Mouse (Mus musculus) forebrain, embryonic 12.5 days (tissue): ENCODE data around the gene Lypd1. TPM values are rescaled to one million over a fixed set of nuclear protein-coding genes. Genes with fewer than 3 reads are reported as not detected.

Experiments used
- ATAC-seq: fragments of 200-750 bp; cut with Nextera tagmentation; 2 replicates; pipeline ENCODE4 v1.8.0; 2017; ENCODE audit warnings: moderate TSS enrichment; ENCODE audit not compliant: low FRiP score
- H3K27ac ChIP-seq: fragments of 300-500 bp; sonication (generic); 2 replicates; pipeline ENCODE4 v1.5.1; 2016; ENCODE audit warnings: mild to moderate bottlenecking
- H3K27me3 ChIP-seq: fragments of 300-500 bp; sonication (generic); 2 replicates; pipeline ENCODE4 v1.6.1; 2016; ENCODE audit warnings: mild to moderate bottlenecking
- H3K36me3 ChIP-seq: fragments of 300-500 bp; sonication (generic); replicated peaks from 2 replicates; pipeline ENCODE4 v1.6.1; 2016; ENCODE audit warnings: mild to moderate bottlenecking
- H3K4me1 ChIP-seq: fragments of 300-500 bp; sonication (generic); 2 replicates; pipeline ENCODE4 v1.6.1; 2016
- H3K4me2 ChIP-seq: fragments of 300-500 bp; sonication (generic); 2 replicates; pipeline ENCODE4 v1.6.1; 2016; ENCODE audit warnings: mild to moderate bottlenecking, moderate library complexity
- H3K4me3 ChIP-seq: fragments of 300-500 bp; sonication (generic); replicated peaks from 2 replicates; pipeline ENCODE4 v1.5.1; 2016; ENCODE audit warnings: mild to moderate bottlenecking
- H3K9ac ChIP-seq: fragments of 300-500 bp; sonication (generic); 2 replicates; pipeline ENCODE4 v1.6.1; 2016; ENCODE audit warnings: mild to moderate bottlenecking
- H3K9me3 ChIP-seq: fragments of 300-500 bp; sonication (generic); 2 replicates; pipeline ENCODE4 v1.6.1; 2016
- WGBS: fragments of 180-500 bp; shearing (Covaris S2); methylation state at CpG from one replicate; pipeline ENCODE4 v1.1.7; 2016; 5-methylcytosine and 5-hydroxymethylcytosine counted together
- polyA plus RNA-seq: library from polyadenylated mRNA; unstranded; fragments of >200 nt; fragmentation: Nextera tagmentation; extraction: Ambion mirVana; gene quantifications from 2 replicates; pipeline ENCODE4 v1.2.1, GENCODE M21; 2016

The Lypd1 gene
- 7.2 and 9.0 TPM in 2 replicates for polyA plus RNA-seq

DNA sequence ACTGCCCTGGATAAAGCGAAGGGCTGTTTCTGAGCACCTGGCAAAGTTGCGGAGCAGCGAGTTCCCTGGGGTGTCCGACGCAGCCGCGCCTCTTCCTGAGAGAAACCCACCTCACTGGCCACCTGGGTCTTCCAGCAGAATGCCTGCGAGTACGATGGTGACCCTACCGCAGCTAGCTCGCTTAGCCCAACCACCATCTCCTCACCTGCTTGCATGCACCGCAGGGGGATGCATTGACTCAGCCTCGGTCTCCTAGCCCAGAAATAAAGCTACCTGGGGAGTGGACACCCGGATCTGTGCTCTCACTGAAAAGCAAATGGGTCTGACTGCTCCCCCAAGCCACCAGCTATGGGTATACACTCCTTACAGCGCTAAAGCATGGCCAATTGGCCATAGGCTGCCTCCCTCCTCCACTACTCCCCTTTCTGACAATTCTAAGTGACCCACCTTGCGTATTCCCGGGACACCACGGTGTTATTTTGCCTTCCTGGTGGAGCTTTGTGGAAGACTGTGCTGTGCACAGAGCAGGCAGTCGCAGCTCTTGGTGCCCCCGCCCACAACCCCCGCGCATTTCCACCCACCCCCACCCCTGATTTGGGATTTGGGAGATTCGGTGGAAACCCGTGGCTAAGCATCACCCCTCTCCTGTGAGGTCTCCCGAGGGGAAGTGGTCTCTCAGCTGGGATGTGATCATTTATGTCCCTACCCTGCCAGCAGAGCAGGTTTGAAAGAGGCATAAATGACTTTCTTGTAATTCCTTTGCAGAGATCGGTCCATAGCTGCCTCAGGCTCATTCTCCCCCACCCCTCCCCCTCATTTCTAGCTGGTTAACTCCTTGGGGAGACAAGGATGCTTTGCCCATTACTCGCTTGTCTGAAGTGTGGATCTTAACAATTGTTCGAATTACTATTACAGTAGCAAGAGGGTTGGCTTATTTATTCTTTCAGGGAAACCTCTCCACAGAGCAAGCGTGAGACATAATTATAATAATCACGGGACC, at the start of gene Lypd1:
Lypd1 (minus strand) TSS at position 501 of the 1,000 bp plus-strand sequence.
- WGBS, result 3% methylated on average over 30 of the region's 30 CpGs
- no peak within 1 kb of the TSS for H3K27ac ChIP-seq
- H3K27me3 ChIP-seq, result peaks cover 50% of the 10 kb centered on the region

DNA sequence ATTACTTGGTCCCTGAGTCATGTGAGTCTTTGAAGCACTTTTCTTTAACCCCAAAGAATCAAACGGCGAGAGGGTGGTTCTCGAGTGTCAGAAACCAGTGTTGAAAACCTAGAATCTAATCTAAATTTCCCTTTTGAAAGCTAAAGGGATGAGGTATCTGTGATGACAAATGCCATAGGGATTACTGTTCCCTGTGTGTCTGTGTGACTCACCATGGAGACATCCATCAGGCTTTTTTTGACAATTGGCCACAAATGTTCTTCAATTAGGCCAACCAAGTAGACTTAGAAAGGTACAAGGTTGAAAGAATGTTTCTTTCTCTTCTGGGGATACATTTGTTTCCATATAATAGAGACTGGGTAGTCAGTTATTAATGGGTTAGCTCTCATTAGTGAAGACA, 38.1 kb upstream of the Lypd1 start:
- H3K27me3 ChIP-seq, result no peaks in the 10 kb centered on the region
- no peak overlapping the region for H3K27ac ChIP-seq
- no peak overlapping the region for H3K9ac ChIP-seq
- ATAC-seq, result no peak
- no peaks in the 10 kb centered on the region for H3K9me3 ChIP-seq
- H3K4me3 ChIP-seq, result no peak overlapping the region
- 85% methylated on average over 3 of the region's 3 CpGs for WGBS
- H3K36me3 ChIP-seq, result no peaks in the 10 kb centered on the region
- no peaks in the 10 kb centered on the region; the same call in 1 of the 2 replicates for H3K4me1 ChIP-seq
- H3K4me2 ChIP-seq, result no peak overlapping the region

More for the DNA sequence above, at the start of gene Lypd1:
- no peaks in the 10 kb centered on the region for H3K36me3 ChIP-seq
- H3K4me3 ChIP-seq, result peak within 1 kb of the TSS; percentile 50
- peak; percentile 9; the same call in 1 of the 2 replicates for ATAC-seq
- H3K9me3 ChIP-seq, result no peaks in the 10 kb centered on the region
- peak within 1 kb of the TSS; percentile 59 for H3K9ac ChIP-seq
- H3K4me1 ChIP-seq, result peaks cover 27% of the 10 kb centered on the region
- H3K4me2 ChIP-seq, result peak within 1 kb of the TSS; percentile 98

GRCm38 (mm10) chr1:125949076-125949475, 36.2 kb upstream of the Lypd1 start:
- no peaks in the 10 kb centered on the region; the same call in 1 of the 2 replicates for H3K4me1 ChIP-seq
- no peaks in the 10 kb centered on the region for H3K27me3 ChIP-seq
- ATAC-seq, result no peak
- no peak overlapping the region for H3K4me3 ChIP-seq
- no peak overlapping the region for H3K4me2 ChIP-seq
- H3K9ac ChIP-seq, result no peak overlapping the region
- WGBS, result 79% methylated on average over 6 of the region's 6 CpGs
- H3K9me3 ChIP-seq, result no peaks in the 10 kb centered on the region
- H3K36me3 ChIP-seq, result no peaks in the 10 kb centered on the region
- no peak overlapping the region for H3K27ac ChIP-seq

- Histone ChIP-seq H3K9ac (no peak overlapping the region), H3K4me3 (no peak overlapping the region), H3K27me3 (no peaks in the 10 kb centered on the region), H3K36me3 (no peaks in the 10 kb centered on the region), H3K4me2 (no peak overlapping the region), H3K4me1 (no peaks in the 10 kb centered on the region), H3K9me3 (no peaks in the 10 kb centered on the region), H3K27ac (no peak overlapping the region)
- no peak for ATAC-seq
- 81% methylated on average over 9 of the region's 9 CpGs for WGBS
These were observed 32.2 kb upstream of the Lypd1 start for GRCm38 (mm10) chr1:125945136-125945535.

GRCm38 (mm10) chr1:125943305-125943704, 30.4 kb upstream of the Lypd1 start:
- no peak for ATAC-seq
- Histone ChIP-seq H3K27me3 (no peaks in the 10 kb centered on the region), H3K4me3 (no peak overlapping the region), H3K9me3 (no peaks in the 10 kb centered on the region), H3K9ac (no peak overlapping the region), H3K4me1 (no peaks in the 10 kb centered on the region), H3K4me2 (no peak overlapping the region), H3K27ac (no peak overlapping the region), H3K36me3 (no peaks in the 10 kb centered on the region)
- 88% methylated on average over 1 of the region's 1 CpGs for WGBS

DNA sequence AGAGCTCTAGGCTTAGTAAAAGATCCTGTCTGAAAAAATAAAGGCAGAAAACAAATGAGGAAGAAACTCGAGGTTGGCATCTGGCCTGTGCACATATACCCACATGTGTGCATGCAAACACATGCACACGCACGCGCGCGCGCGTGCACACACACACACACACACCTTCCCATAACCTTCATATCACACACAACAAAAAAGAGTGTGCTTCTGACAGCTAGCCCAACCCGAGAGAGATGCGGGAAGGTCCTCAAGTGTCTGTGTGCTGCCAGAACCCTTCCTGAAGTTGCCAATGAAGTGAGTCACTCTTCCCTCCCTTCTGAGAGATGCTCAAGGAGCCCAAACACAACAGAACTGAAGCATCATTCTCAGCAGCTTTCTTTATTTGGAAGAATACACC, 12.6 kb upstream of the Lypd1 start:
- Histone ChIP-seq H3K27me3 (no peaks in the 10 kb centered on the region), H3K27ac (no peak overlapping the region), H3K9ac (no peak overlapping the region), H3K4me1 (no peaks in the 10 kb centered on the region; the same call in 1 of the 2 replicates), H3K36me3 (no peaks in the 10 kb centered on the region), H3K4me2 (no peak overlapping the region), H3K4me3 (no peak overlapping the region), H3K9me3 (no peaks in the 10 kb centered on the region)
- WGBS, result 94% methylated on average over 10 of the region's 10 CpGs
- ATAC-seq, result no peak

DNA sequence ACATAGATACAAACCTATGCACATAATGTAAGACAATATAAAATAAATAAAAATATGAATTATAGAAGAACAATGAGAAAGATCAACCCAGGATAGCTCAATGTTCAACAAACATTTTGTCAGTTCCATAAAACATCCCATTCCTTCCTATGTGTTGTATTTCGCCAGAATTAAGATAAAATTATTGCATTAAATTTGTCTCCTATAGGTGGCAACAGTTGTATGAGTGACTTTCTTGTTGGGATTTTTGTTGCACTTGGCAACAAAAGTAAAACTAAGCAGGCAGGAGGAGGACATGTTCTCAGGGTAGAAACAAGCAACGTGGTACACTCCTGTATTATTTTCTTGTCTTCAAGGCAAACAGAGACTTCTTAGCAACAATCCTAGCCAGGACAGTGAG, 10.2 kb upstream of the Lypd1 start:
- Histone ChIP-seq H3K4me2 (no peak overlapping the region), H3K4me1 (no peaks in the 10 kb centered on the region; the same call in 1 of the 2 replicates), H3K36me3 (no peaks in the 10 kb centered on the region), H3K4me3 (no peak overlapping the region), H3K27me3 (no peaks in the 10 kb centered on the region), H3K9me3 (no peaks in the 10 kb centered on the region), H3K27ac (no peak overlapping the region), H3K9ac (no peak overlapping the region)
- ATAC-seq, result no peak
- 88% methylated on average over 2 of the region's 2 CpGs for WGBS

DNA sequence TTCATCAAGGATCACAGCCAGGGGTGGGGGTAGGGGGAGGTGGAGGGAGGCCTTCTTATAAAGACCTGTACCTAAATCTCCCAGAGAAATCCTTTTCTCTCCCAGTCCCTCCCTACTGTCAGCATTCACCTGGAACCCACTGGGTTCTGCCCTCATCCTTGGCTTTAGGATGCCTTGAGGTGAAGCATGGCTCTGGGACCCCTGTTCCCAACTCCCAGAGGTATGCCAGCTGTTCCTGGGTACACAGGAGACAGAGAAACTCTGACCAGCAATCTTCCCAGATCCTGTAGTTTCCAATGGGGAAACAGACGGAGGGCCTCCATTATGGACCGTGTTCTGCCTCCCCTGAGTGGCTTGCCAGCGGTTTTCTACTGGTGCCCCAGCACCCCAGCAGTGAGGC, 7.8 kb upstream of the Lypd1 start:
- no peak overlapping the region for H3K4me3 ChIP-seq
- ATAC-seq, result no peak
- H3K4me1 ChIP-seq, result no peaks in the 10 kb centered on the region; the same call in 1 of the 2 replicates
- no peak overlapping the region for H3K4me2 ChIP-seq
- no peak overlapping the region for H3K27ac ChIP-seq
- H3K27me3 ChIP-seq, result no peaks in the 10 kb centered on the region
- H3K36me3 ChIP-seq, result no peaks in the 10 kb centered on the region
- H3K9me3 ChIP-seq, result no peaks in the 10 kb centered on the region
- H3K9ac ChIP-seq, result no peak overlapping the region
- WGBS, result 89% methylated on average over 3 of the region's 3 CpGs

GRCm38 (mm10) chr1:125911901-125912445, 928 bp downstream of the Lypd1 start:
- peak overlapping the region; percentile 50 for H3K4me3 ChIP-seq
- no peak overlapping the region for H3K27ac ChIP-seq
- H3K36me3 ChIP-seq, result no peaks in the 10 kb centered on the region
- H3K4me2 ChIP-seq, result peak overlapping the region; percentile 98
- H3K4me1 ChIP-seq, result peaks cover 27% of the 10 kb centered on the region
- ATAC-seq, result peak; percentile 61
- H3K9ac ChIP-seq, result peak overlapping the region; percentile 59
- H3K27me3 ChIP-seq, result peaks cover 53% of the 10 kb centered on the region
- under 1% methylated on average over 39 of the region's 43 CpGs for WGBS
- no peaks in the 10 kb centered on the region for H3K9me3 ChIP-seq

DNA sequence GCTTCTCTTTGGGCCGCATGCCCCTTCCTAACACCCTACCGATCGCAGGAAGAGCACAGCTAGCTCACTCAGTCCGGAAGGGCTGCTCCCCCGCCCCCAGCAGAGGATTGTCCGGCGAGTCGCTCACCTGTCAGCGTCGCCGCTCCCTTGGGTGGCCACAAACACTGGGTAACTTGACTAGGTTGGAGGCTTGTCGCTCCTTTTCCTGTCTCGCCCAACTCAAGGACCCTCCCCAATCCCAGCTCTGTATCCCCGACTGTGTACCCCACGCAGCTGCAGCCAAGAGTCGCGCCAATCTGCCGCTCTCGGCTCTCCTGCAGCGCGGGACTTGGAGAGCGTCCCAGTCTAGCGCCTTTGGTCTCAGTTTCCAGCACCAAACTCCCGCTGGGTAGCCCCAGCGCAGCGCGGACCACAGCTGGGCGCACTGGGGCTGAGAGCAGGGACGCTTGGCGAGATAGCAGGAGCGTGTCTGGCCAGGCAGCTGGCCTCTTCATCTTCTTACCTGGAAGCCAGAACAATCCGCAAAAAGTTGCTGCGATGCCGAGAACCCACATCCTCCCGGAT, 1.5 kb downstream of the Lypd1 start:
- under 1% methylated on average over 35 of the region's 35 CpGs for WGBS
- Histone ChIP-seq H3K27ac (no peak overlapping the region), H3K4me2 (peak overlapping the region; percentile 98), H3K4me3 (peak overlapping the region; percentile 50), H3K36me3 (no peaks in the 10 kb centered on the region), H3K9me3 (no peaks in the 10 kb centered on the region), H3K9ac (peak overlapping the region; percentile 59), H3K27me3 (peaks cover 53% of the 10 kb centered on the region), H3K4me1 (peaks cover 27% of the 10 kb centered on the region)
- ATAC-seq, result peak; percentile 59

GRCm38 (mm10) chr1:125910871-125911265, 2.0 kb downstream of the Lypd1 start:
- peak; percentile 37 for ATAC-seq
- 2% methylated on average over 9 of the region's 9 CpGs for WGBS
- Histone ChIP-seq H3K4me1 (peaks cover 27% of the 10 kb centered on the region), H3K27me3 (peaks cover 53% of the 10 kb centered on the region), H3K4me2 (peak overlapping the region; percentile 98), H3K4me3 (peak overlapping the region; percentile 50), H3K9me3 (no peaks in the 10 kb centered on the region), H3K36me3 (no peaks in the 10 kb centered on the region), H3K27ac (no peak overlapping the region), H3K9ac (peak overlapping the region; percentile 59)

GRCm38 (mm10) chr1:125910211-125910870, 2.6 kb downstream of the Lypd1 start:
- WGBS, result 16% methylated on average over 14 of the region's 14 CpGs
- H3K4me3 ChIP-seq, result peak overlapping the region; percentile 50
- H3K9me3 ChIP-seq, result no peaks in the 10 kb centered on the region
- H3K4me1 ChIP-seq, result peaks cover 27% of the 10 kb centered on the region
- H3K27me3 ChIP-seq, result peaks cover 53% of the 10 kb centered on the region
- peak overlapping the region; percentile 98 for H3K4me2 ChIP-seq
- no peak overlapping the region for H3K27ac ChIP-seq
- H3K36me3 ChIP-seq, result no peaks in the 10 kb centered on the region
- no peak overlapping the region for H3K9ac ChIP-seq
- ATAC-seq, result peak; percentile 27
